Mouse (Mus musculus) lung, postnatal 0 days (tissue): ENCODE results near the gene Ngb. TPM values are rescaled to one million over a fixed set of nuclear protein-coding genes. Genes with fewer than 3 reads are reported as not detected.

Experiments
- ATAC-seq: fragments of 200-750 bp; cut with Nextera tagmentation; 2 replicates; pipeline ENCODE4 v1.8.0; 2017; ENCODE audit warnings: moderate library complexity
- DNase-seq: peaks from one replicate; pipeline ENCODE4 v3.0.0-alpha.2; 2016; ENCODE audit warnings: low spot score
- H3K27ac ChIP-seq: fragments of 300-500 bp; sonication (generic); 2 replicates; pipeline ENCODE4 v1.5.1; 2014; ENCODE audit warnings: antibody characterized with exemption, mild to moderate bottlenecking, low read length, mixed read lengths
- H3K27me3 ChIP-seq: fragments of 300-500 bp; sonication (generic); replicated peaks from 2 replicates; pipeline ENCODE4 v1.6.1; 2014; ENCODE audit warnings: low read length, mixed read lengths; ENCODE audit not compliant: insufficient read depth
- H3K36me3 ChIP-seq: fragments of 300-500 bp; sonication (generic); 2 replicates; pipeline ENCODE4 v1.6.1; 2014; ENCODE audit warnings: low read length, mixed read lengths; ENCODE audit not compliant: insufficient read depth
- H3K4me1 ChIP-seq: fragments of 300-500 bp; sonication (generic); 2 replicates; pipeline ENCODE4 v1.6.1; 2014; ENCODE audit warnings: antibody characterized with exemption, low read depth, low read length, mixed read lengths; ENCODE audit not compliant: insufficient read depth
- H3K4me2 ChIP-seq: fragments of 300-500 bp; sonication (generic); replicated peaks from 2 replicates; pipeline ENCODE4 v1.6.1; 2014; ENCODE audit warnings: low read depth, mild to moderate bottlenecking, low read length, moderate library complexity, mixed read lengths
- H3K4me3 ChIP-seq: fragments of 300-500 bp; sonication (generic); 2 replicates; pipeline ENCODE4 v1.5.1; 2014; ENCODE audit warnings: low read depth, low read length
- H3K9ac ChIP-seq: fragments of 300-500 bp; sonication (generic); replicated peaks from 2 replicates; pipeline ENCODE4 v1.6.1; 2014; ENCODE audit warnings: low read depth, mild to moderate bottlenecking
- H3K9me3 ChIP-seq: fragments of 300-500 bp; sonication (generic); 2 replicates; pipeline ENCODE4 v1.6.1; 2016; ENCODE audit warnings: low read length, mixed read lengths
- CTCF ChIP-seq: IDR thresholded peaks from 2 replicates; pipeline ENCODE4 v1.5.1; 2016; ENCODE audit warnings: antibody characterized with exemption, mild to moderate bottlenecking
- EP300 ChIP-seq: IDR thresholded peaks from 2 replicates; pipeline ENCODE4 v1.6.1; 2016; ENCODE audit warnings: antibody characterized with exemption, mild to moderate bottlenecking, control low read depth
- WGBS: fragments of 180-500 bp; shearing (Covaris S2); extraction: QIAGEN DNeasy Blood & Tissue Kit; methylation state at CpG from one replicate; pipeline ENCODE4 v1.1.7; 2014; 5-methylcytosine and 5-hydroxymethylcytosine counted together
- polyA plus RNA-seq: library from polyadenylated mRNA; unstranded; fragments of >200 nt; fragmentation: Nextera tagmentation; extraction: Ambion mirVana; gene quantifications from 2 replicates; pipeline ENCODE4 v1.2.1, GENCODE M21; 2015

The Ngb gene
- polyA plus RNA-seq, 1 experiment from 2014 or later: 3.0 TPM

DNA sequence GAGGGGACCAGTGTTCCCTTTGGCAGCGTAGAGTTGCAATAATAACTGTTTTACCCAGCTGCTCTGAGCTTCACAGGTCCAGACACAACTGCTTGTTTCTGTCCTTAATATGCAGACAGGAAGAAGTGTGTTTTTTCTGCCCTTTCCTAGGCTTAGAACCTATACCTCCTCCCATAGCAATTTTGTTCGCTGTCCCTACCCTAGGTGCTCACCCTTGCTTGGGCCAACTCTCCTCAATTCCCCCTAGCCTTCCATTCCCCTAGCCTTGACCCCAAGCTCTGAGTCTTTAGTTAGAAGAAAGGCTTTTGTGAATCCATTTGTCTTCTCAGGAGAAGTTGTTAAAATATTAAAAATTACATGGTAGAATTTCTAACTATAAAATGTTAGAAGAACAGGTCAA lies 36.4 kb upstream of the Ngb start:
- H3K9ac ChIP-seq: no peak overlapping the region
- no peaks in the 10 kb centered on the region for H3K4me1 ChIP-seq
- H3K9me3 ChIP-seq: no peaks in the 10 kb centered on the region
- H3K36me3 ChIP-seq: no peaks in the 10 kb centered on the region
- no peak for TF ChIP-seq CTCF
- TF ChIP-seq EP300: no peak
- H3K27ac ChIP-seq: no peak overlapping the region
- WGBS: 64% methylated on average over 2 of the region's 2 CpGs
- no peak overlapping the region for H3K4me3 ChIP-seq
- ATAC-seq (no peak), DNase-seq (no peak)
- H3K27me3 ChIP-seq: no peaks in the 10 kb centered on the region
- no peak overlapping the region for H3K4me2 ChIP-seq

DNA sequence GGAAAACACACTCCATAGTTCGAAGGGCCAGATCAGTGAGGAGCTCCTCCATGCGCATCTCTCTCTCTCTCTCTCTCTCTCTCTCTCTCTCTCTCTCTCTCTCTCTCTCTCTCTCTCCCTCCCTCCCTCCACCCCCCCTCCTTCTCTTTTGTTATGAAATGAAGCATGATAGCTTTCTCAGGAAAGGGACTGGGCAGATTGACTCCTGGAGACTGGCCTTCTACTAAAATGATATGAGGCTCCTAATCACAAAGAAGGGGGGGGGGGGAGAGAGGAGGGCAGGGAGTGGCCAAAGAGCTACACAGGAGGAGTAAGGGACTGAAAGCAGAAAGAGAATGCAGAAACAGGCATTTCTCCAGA lies 36.0 kb upstream of the Ngb start:
- Histone ChIP-seq H3K4me1 (no peaks in the 10 kb centered on the region), H3K4me2 (no peak overlapping the region), H3K27ac (no peak overlapping the region), H3K36me3 (no peaks in the 10 kb centered on the region), H3K4me3 (no peak overlapping the region), H3K9ac (no peak overlapping the region), H3K27me3 (no peaks in the 10 kb centered on the region), H3K9me3 (no peaks in the 10 kb centered on the region)
- no peak for ATAC-seq
- DNase-seq: no peak
- no peak for TF ChIP-seq CTCF
- no peak for TF ChIP-seq EP300
- WGBS: 80% methylated on average over 2 of the region's 2 CpGs

DNA sequence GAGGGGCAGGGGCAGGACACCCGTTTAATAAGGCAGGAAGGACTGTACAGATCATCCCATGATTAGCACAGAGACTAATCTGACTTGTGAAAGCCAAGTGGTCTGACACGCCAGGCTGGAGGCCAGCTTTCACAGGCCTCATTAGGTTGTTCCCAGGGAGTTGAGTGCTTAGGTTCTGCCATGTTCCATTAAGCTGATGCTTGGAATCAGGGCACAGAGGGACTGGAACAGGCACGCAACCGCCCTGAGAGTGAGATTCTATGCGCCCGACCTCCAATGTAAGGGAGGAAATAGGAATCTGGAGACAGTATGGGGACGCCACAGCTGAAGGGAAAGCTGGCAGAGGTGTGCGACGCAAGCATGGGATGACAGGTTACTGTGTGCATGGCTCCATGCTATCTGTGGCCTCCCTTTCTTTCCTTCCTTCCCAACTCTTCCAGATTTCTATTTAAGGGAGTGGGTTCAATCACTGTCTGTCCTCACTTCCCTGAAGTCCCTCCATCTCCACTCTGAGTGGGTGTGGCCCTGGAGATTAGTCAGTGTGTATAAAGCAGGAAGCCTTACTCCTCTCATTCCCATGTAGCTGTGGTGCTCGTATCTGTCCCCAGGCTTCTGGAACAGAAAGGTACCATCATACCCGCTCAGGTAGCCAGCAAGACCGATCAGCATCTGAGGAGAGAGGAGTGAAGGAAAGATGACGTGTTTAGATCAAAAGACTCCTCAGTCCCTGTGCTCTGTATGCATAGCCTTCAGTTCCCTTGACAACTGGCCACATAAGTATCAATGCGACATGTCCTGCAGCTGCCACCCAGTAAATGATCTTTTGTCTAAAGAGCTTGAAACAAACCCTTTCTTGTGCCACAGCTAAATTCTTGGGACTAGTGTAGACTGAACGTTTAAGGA lies 35.4 kb upstream of the Ngb start:
- no peaks in the 10 kb centered on the region for H3K4me1 ChIP-seq
- ATAC-seq (no peak), DNase-seq (no peak)
- 79% methylated on average over 15 of the region's 15 CpGs for WGBS
- H3K27me3 ChIP-seq: no peaks in the 10 kb centered on the region
- TF ChIP-seq EP300 (no peak), CTCF (no peak)
- H3K4me2 ChIP-seq: no peak overlapping the region
- H3K27ac ChIP-seq: no peak overlapping the region
- H3K9ac ChIP-seq: no peak overlapping the region
- no peaks in the 10 kb centered on the region for H3K9me3 ChIP-seq
- no peak overlapping the region for H3K4me3 ChIP-seq
- H3K36me3 ChIP-seq: no peaks in the 10 kb centered on the region

DNA sequence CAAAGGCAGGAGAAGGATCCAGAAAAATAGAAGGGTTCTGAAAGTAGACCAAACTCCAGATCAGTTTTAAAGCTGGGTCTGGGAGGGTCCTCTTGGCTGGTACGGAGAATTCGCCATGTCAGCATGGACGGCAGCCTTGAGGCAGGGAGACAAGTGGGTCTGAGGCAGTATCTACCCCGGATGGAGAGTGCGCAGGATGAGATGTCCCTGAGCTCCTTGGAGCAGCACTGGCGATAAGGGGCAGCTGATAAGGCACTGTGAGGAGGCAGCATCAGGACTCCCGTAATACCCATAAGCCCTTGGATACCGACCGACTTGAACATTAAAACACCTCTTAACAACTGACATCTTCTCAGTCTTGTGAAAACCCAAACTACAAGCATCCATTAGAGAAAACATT lies 30.4 kb upstream of the Ngb start:
- no peaks in the 10 kb centered on the region for H3K9me3 ChIP-seq
- DNase-seq (no peak), ATAC-seq (no peak)
- H3K4me1 ChIP-seq: no peaks in the 10 kb centered on the region
- H3K9ac ChIP-seq: no peak overlapping the region
- H3K27me3 ChIP-seq: no peaks in the 10 kb centered on the region
- H3K4me3 ChIP-seq: no peak overlapping the region
- TF ChIP-seq CTCF (no peak), EP300 (no peak)
- H3K27ac ChIP-seq: no peak overlapping the region
- 88% methylated on average over 9 of the region's 9 CpGs for WGBS
- H3K36me3 ChIP-seq: 0 out of 2 replicates have a peak, but pooled peaks cover 5% of the 10 kb centered on the region
- no peak overlapping the region for H3K4me2 ChIP-seq

DNA sequence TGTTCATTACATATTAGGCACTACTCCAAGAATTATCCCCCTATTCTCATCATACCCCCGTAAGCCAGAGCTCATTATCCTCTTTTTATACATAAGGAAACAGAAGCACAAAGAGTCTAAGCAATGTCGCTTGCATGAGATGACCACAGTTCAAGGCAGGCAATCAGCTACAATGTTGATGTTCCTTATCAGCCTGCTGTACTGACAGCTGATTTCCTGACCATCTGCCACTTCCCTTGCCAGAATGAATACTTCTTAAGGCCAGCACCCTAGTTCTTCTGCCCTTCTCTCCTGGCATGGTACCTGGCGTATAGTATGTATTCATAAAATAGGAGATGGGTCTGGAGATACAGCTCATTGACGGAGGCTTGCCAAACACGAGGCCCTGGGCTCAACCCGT lies 29.9 kb upstream of the Ngb start:
- no peak overlapping the region for H3K4me3 ChIP-seq
- WGBS: 72% methylated on average over 6 of the region's 6 CpGs
- no peaks in the 10 kb centered on the region for H3K4me1 ChIP-seq
- no peaks in the 10 kb centered on the region for H3K9me3 ChIP-seq
- no peak for ATAC-seq
- H3K27me3 ChIP-seq: no peaks in the 10 kb centered on the region
- TF ChIP-seq EP300: no peak
- TF ChIP-seq CTCF: no peak
- H3K4me2 ChIP-seq: no peak overlapping the region
- no peak overlapping the region for H3K9ac ChIP-seq
- H3K36me3 ChIP-seq: 0 out of 2 replicates have a peak, but pooled peaks cover 8% of the 10 kb centered on the region
- DNase-seq: no peak
- no peak overlapping the region for H3K27ac ChIP-seq

DNA sequence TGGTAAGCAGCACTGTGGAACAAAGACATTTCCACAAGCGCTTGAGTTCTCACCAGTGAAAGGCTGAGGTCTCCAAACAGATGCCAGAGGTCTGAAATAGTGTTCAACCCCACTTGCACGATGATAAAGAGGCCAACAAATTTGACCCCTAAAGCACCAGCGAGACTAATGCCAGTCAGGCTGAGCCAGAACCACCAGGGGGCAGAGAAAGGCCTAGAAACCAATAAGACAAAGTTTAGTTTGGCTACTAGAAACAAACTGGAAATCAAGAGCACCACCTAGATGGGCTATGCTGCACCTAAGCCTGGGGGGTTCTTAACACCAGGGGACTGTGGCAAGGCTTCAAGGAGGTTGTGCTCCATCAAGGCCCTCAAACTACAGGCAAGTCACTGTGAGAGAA lies 29.3 kb upstream of the Ngb start:
- ATAC-seq: no peak
- H3K4me3 ChIP-seq: no peak overlapping the region
- H3K4me1 ChIP-seq: no peaks in the 10 kb centered on the region
- H3K27ac ChIP-seq: no peak overlapping the region
- TF ChIP-seq CTCF (peak; percentile 77), EP300 (no peak)
- no peaks in the 10 kb centered on the region for H3K27me3 ChIP-seq
- 0 out of 2 replicates have a peak, but pooled peaks cover 8% of the 10 kb centered on the region for H3K36me3 ChIP-seq
- DNase-seq: peak; percentile 59
- no peak overlapping the region for H3K9ac ChIP-seq
- H3K4me2 ChIP-seq: no peak overlapping the region
- 53% methylated on average over 3 of the region's 3 CpGs for WGBS
- no peaks in the 10 kb centered on the region for H3K9me3 ChIP-seq
